Mouse (Mus musculus) E14TG2a.4 (cell line): ENCODE results near the gene Vps39.

Source experiments
- CTCF ChIP-seq: conservative IDR thresholded peaks from 2 replicates; pipeline ENCODE4 v1.5.1; 2014; ENCODE audit warnings: low read length
- NANOG ChIP-seq: IDR thresholded peaks from 2 replicates; pipeline ENCODE4 v1.6.1; 2014; ENCODE audit warnings: borderline replicate concordance, low read length, mixed read lengths
- POU5F1 ChIP-seq: IDR thresholded peaks from 2 replicates; pipeline ENCODE4 v1.6.1; 2014; ENCODE audit warnings: low read length, borderline replicate concordance

- TF ChIP-seq CTCF (no peak), NANOG (no peak), POU5F1 (no peak)
Observed at GRCm38 (mm10) chr2:120341741-120342140, 11.2 kb downstream of the Vps39 start.
